Mouse (Mus musculus) forebrain, embryonic 12.5 days (tissue): ENCODE data around the gene Mxra8. TPM values are rescaled to one million over a fixed set of nuclear protein-coding genes. Genes with fewer than 3 reads are reported as not detected.

ENCODE experiments used
- ATAC-seq: fragments of 200-750 bp; cut with Nextera tagmentation; 2 replicates; pipeline ENCODE4 v1.8.0; 2017; ENCODE audit warnings: moderate TSS enrichment; ENCODE audit not compliant: low FRiP score
- H3K27ac ChIP-seq: fragments of 300-500 bp; sonication (generic); 2 replicates; pipeline ENCODE4 v1.5.1; 2016; ENCODE audit warnings: mild to moderate bottlenecking
- H3K27me3 ChIP-seq: fragments of 300-500 bp; sonication (generic); 2 replicates; pipeline ENCODE4 v1.6.1; 2016; ENCODE audit warnings: mild to moderate bottlenecking
- H3K36me3 ChIP-seq: fragments of 300-500 bp; sonication (generic); replicated peaks from 2 replicates; pipeline ENCODE4 v1.6.1; 2016; ENCODE audit warnings: mild to moderate bottlenecking
- H3K4me1 ChIP-seq: fragments of 300-500 bp; sonication (generic); 2 replicates; pipeline ENCODE4 v1.6.1; 2016
- H3K4me2 ChIP-seq: fragments of 300-500 bp; sonication (generic); 2 replicates; pipeline ENCODE4 v1.6.1; 2016; ENCODE audit warnings: mild to moderate bottlenecking, moderate library complexity
- H3K4me3 ChIP-seq: fragments of 300-500 bp; sonication (generic); replicated peaks from 2 replicates; pipeline ENCODE4 v1.5.1; 2016; ENCODE audit warnings: mild to moderate bottlenecking
- H3K9ac ChIP-seq: fragments of 300-500 bp; sonication (generic); 2 replicates; pipeline ENCODE4 v1.6.1; 2016; ENCODE audit warnings: mild to moderate bottlenecking
- H3K9me3 ChIP-seq: fragments of 300-500 bp; sonication (generic); 2 replicates; pipeline ENCODE4 v1.6.1; 2016
- WGBS: fragments of 180-500 bp; shearing (Covaris S2); methylation state at CpG from one replicate; pipeline ENCODE4 v1.1.7; 2016; 5-methylcytosine and 5-hydroxymethylcytosine counted together
- polyA plus RNA-seq: library from polyadenylated mRNA; unstranded; fragments of >200 nt; fragmentation: Nextera tagmentation; extraction: Ambion mirVana; gene quantifications from 2 replicates; pipeline ENCODE4 v1.2.1, GENCODE M21; 2016

Gene Mxra8
- polyA plus RNA-seq = 22.9 and 24.3 TPM in 2 replicates

- Histone ChIP-seq H3K4me2 (peak within 1 kb of the TSS; percentile 71), H3K27ac (no peak within 1 kb of the TSS), H3K9ac (peak within 1 kb of the TSS; percentile 63), H3K36me3 (0 out of 2 replicates have a peak, but pooled peaks cover 2% of the 10 kb centered on the region), H3K27me3 (peaks cover 24% of the 10 kb centered on the region), H3K9me3 (no peaks in the 10 kb centered on the region), H3K4me3 (peak within 1 kb of the TSS; percentile 43), H3K4me1 (peaks cover 30% of the 10 kb centered on the region)
- 2% methylated on average over 16 of the region's 16 CpGs for WGBS
- ATAC-seq = peak; percentile 76
These were observed at the start of gene Mxra8 for GRCm38 (mm10) chr4:155839483-155839910. Mxra8 (plus strand) TSS chr4:155839680.

GRCm38 (mm10) chr4:155790021-155790489 is 49.4 kb upstream of the Mxra8 start, which contains the start of gene Ankrd65:
Ankrd65 (plus strand) TSS chr4:155790439.
- Histone ChIP-seq H3K9me3 (no peaks in the 10 kb centered on the region), H3K4me1 (0 out of 2 replicates have a peak, but pooled peaks cover 5% of the 10 kb centered on the region), H3K27ac (no peak within 1 kb of the TSS), H3K4me2 (no peak within 1 kb of the TSS), H3K9ac (no peak within 1 kb of the TSS), H3K4me3 (no peak within 1 kb of the TSS), H3K27me3 (peaks cover 16% of the 10 kb centered on the region), H3K36me3 (no peaks in the 10 kb centered on the region)
- WGBS = 90% methylated on average over 3 of the region's 3 CpGs
- no peak for ATAC-seq

GRCm38 (mm10) chr4:155790650-155791161 is 48.8 kb upstream of the Mxra8 start:
- no peak overlapping the region for H3K4me3 ChIP-seq
- no peak for ATAC-seq
- H3K36me3 ChIP-seq = no peaks in the 10 kb centered on the region
- no peaks in the 10 kb centered on the region for H3K9me3 ChIP-seq
- H3K27ac ChIP-seq = no peak overlapping the region
- no peak overlapping the region for H3K9ac ChIP-seq
- whole genome bisulfite sequencing = 70% methylated on average over 3 of the region's 3 CpGs
- no peaks in the 10 kb centered on the region for H3K4me1 ChIP-seq
- H3K27me3 ChIP-seq = peaks cover 16% of the 10 kb centered on the region
- no peak overlapping the region for H3K4me2 ChIP-seq

- ATAC-seq = no peak
- Histone ChIP-seq H3K4me2 (no peak overlapping the region), H3K4me3 (no peak overlapping the region), H3K27ac (no peak overlapping the region), H3K4me1 (no peaks in the 10 kb centered on the region), H3K36me3 (no peaks in the 10 kb centered on the region), H3K9ac (no peak overlapping the region), H3K9me3 (no peaks in the 10 kb centered on the region), H3K27me3 (peaks cover 18% of the 10 kb centered on the region)
- 80% methylated on average over 24 of the region's 24 CpGs for WGBS
These were observed 48.1 kb upstream of the Mxra8 start for GRCm38 (mm10) chr4:155791240-155791933.

GRCm38 (mm10) chr4:155793730-155794129 is 45.8 kb upstream of the Mxra8 start:
- H3K4me1 ChIP-seq = no peaks in the 10 kb centered on the region
- H3K36me3 ChIP-seq = no peaks in the 10 kb centered on the region
- no peak overlapping the region for H3K4me2 ChIP-seq
- no peak overlapping the region for H3K4me3 ChIP-seq
- H3K27ac ChIP-seq = no peak overlapping the region
- no peak overlapping the region for H3K9ac ChIP-seq
- whole genome bisulfite sequencing = 80% methylated on average over 2 of the region's 2 CpGs
- no peak for ATAC-seq
- peaks cover 18% of the 10 kb centered on the region for H3K27me3 ChIP-seq
- H3K9me3 ChIP-seq = no peaks in the 10 kb centered on the region

- 100% methylated on average over 1 of the region's 1 CpGs for WGBS
- Histone ChIP-seq H3K9ac (no peak overlapping the region), H3K36me3 (peaks cover 19% of the 10 kb centered on the region; the same call in 1 of the 2 replicates), H3K27me3 (peaks cover 5% of the 10 kb centered on the region; the same call in 1 of the 2 replicates), H3K9me3 (no peaks in the 10 kb centered on the region), H3K4me1 (peaks cover 19% of the 10 kb centered on the region), H3K27ac (no peak overlapping the region), H3K4me2 (no peak overlapping the region), H3K4me3 (no peak overlapping the region)
- no peak for ATAC-seq
These were observed 37.4 kb upstream of the Mxra8 start for GRCm38 (mm10) chr4:155802075-155802474.

- WGBS = 8% methylated on average over 12 of the region's 12 CpGs
These were observed 36.6 kb upstream of the Mxra8 start, which contains the start of gene Mrpl20 for GRCm38 (mm10) chr4:155802741-155803339. Mrpl20 (plus strand) TSS chr4:155802878.

GRCm38 (mm10) chr4:155803340-155804041 is 36.0 kb upstream of the Mxra8 start:
- peaks cover 19% of the 10 kb centered on the region for H3K4me1 ChIP-seq
- WGBS = under 1% methylated on average over 58 of the region's 58 CpGs
- H3K9ac ChIP-seq = peak overlapping the region; percentile 85
- peaks cover 5% of the 10 kb centered on the region; the same call in 1 of the 2 replicates for H3K27me3 ChIP-seq
- no peaks in the 10 kb centered on the region for H3K9me3 ChIP-seq
- H3K4me2 ChIP-seq = peak overlapping the region; percentile 79
- peak overlapping the region; percentile 81 for H3K27ac ChIP-seq
- peaks cover 33% of the 10 kb centered on the region for H3K36me3 ChIP-seq
- ATAC-seq = peak; percentile 99
- peak overlapping the region; percentile 94 for H3K4me3 ChIP-seq

More at GRCm38 (mm10) chr4:155802741-155803339, 36.6 kb upstream of the Mxra8 start, which contains the start of gene Mrpl20:
- Histone ChIP-seq H3K27ac (peak within 1 kb of the TSS; percentile 81), H3K4me2 (peak within 1 kb of the TSS; percentile 79), H3K4me3 (peak within 1 kb of the TSS; percentile 94), H3K4me1 (peaks cover 19% of the 10 kb centered on the region), H3K9me3 (no peaks in the 10 kb centered on the region), H3K9ac (peak within 1 kb of the TSS; percentile 85), H3K36me3 (peaks cover 26% of the 10 kb centered on the region), H3K27me3 (peaks cover 5% of the 10 kb centered on the region; the same call in 1 of the 2 replicates)
- no peak for ATAC-seq

GRCm38 (mm10) chr4:155807841-155808240 is 31.6 kb upstream of the Mxra8 start:
- no peak for ATAC-seq
- Histone ChIP-seq H3K9me3 (no peaks in the 10 kb centered on the region), H3K36me3 (peaks cover 58% of the 10 kb centered on the region), H3K9ac (no peak overlapping the region), H3K4me3 (no peak overlapping the region), H3K4me1 (peaks cover 25% of the 10 kb centered on the region), H3K27ac (no peak overlapping the region), H3K27me3 (no peaks in the 10 kb centered on the region), H3K4me2 (no peak overlapping the region)
- 90% methylated on average over 3 of the region's 3 CpGs for WGBS

GRCm38 (mm10) chr4:155811929-155812664 is 27.4 kb upstream of the Mxra8 start, which contains the start of gene Ccnl2:
Ccnl2 (plus strand) TSS chr4:155812489.
- peak within 1 kb of the TSS; percentile 89 for H3K27ac ChIP-seq
- peak within 1 kb of the TSS; percentile 82 for H3K4me2 ChIP-seq
- H3K9ac ChIP-seq = peak within 1 kb of the TSS; percentile 99
- H3K4me3 ChIP-seq = peak within 1 kb of the TSS; percentile 100
- H3K27me3 ChIP-seq = no peaks in the 10 kb centered on the region
- under 1% methylated on average over 60 of the region's 60 CpGs for WGBS
- peaks cover 21% of the 10 kb centered on the region for H3K4me1 ChIP-seq
- H3K9me3 ChIP-seq = no peaks in the 10 kb centered on the region
- ATAC-seq = peak; percentile 99
- H3K36me3 ChIP-seq = peaks cover 72% of the 10 kb centered on the region

GRCm38 (mm10) chr4:155812665-155813181 is 26.8 kb upstream of the Mxra8 start:
- H3K4me2 ChIP-seq = peak overlapping the region; percentile 82
- ATAC-seq = peak; percentile 54
- no peaks in the 10 kb centered on the region for H3K9me3 ChIP-seq
- H3K36me3 ChIP-seq = peaks cover 72% of the 10 kb centered on the region
- H3K9ac ChIP-seq = peak overlapping the region; percentile 99
- peak overlapping the region; percentile 100 for H3K4me3 ChIP-seq
- H3K27me3 ChIP-seq = no peaks in the 10 kb centered on the region
- peak overlapping the region; percentile 89 for H3K27ac ChIP-seq
- under 1% methylated on average over 35 of the region's 49 CpGs for WGBS
- peaks cover 21% of the 10 kb centered on the region for H3K4me1 ChIP-seq
